Mouse (Mus musculus) CH12.LX (cell line): ENCODE measurements at regions not wholly inside any gene's neighbourhood (a gene's known extent, or its start where the extent isn't known, plus 50 kb on each side); places are given as distances from the start of the nearest gene placed in this dataset.

Experiments used
- DNase-seq: peaks from one replicate; pipeline ENCODE4 v3.0.0-alpha.2; 2013; ENCODE audit errors: extremely low read depth
- H3K27ac ChIP-seq: 2 replicates; pipeline ENCODE4 v1.5.1; 2012; ENCODE audit warnings: low read depth, mild to moderate bottlenecking, control low read depth, moderate library complexity; ENCODE audit not compliant: insufficient read depth
- H3K27me3 ChIP-seq: replicated peaks from 2 replicates; pipeline ENCODE3; 2012; ENCODE audit warnings: inconsistent platforms
- H3K36me3 ChIP-seq, 2 experiments: replicated peaks in 1 of 2; 2 replicates each; pipeline versions ENCODE3 to v1.6.1; 2012; ENCODE audit warnings: inconsistent platforms in 1 of 2, low read length in 1 of 2, mild to moderate bottlenecking in 1 of 2, mixed read lengths in 1 of 2, moderate library complexity in 1 of 2; ENCODE audit not compliant: control insufficient read depth in 1 of 2, insufficient read depth in 1 of 2
- H3K4me1 ChIP-seq, 2 experiments: 2 replicates each; pipeline ENCODE4 v1.6.1; 2012; ENCODE audit warnings: inconsistent platforms in 1 of 2, moderate library complexity in 1 of 2; ENCODE audit not compliant: insufficient read depth in 2 of 2, control insufficient read depth in 1 of 2
- H3K4me2 ChIP-seq: 2 replicates; pipeline ENCODE4 v1.6.1; 2012; ENCODE audit warnings: low read depth, mild to moderate bottlenecking, control low read depth; ENCODE audit not compliant: poor library complexity, insufficient read depth, severe bottlenecking
- H3K4me3 ChIP-seq, 3 experiments: fragments of 150-350 bp in 1 of 3; sonication (generic) in 1 of 3; replicated peaks in 1 of 3; 2 replicates each; pipeline versions ENCODE3 to v1.5.1; 2011 to 2012; ENCODE audit warnings: low read depth in 2 of 3, low read length in 2 of 3, mild to moderate bottlenecking in 2 of 3, moderate library complexity in 2 of 3, control low read depth in 1 of 3, improper control_type of control experiment in 1 of 3, inconsistent platforms in 1 of 3, mixed read lengths in 1 of 3; ENCODE audit not compliant: poor library complexity in 1 of 3
- H3K79me2 ChIP-seq: replicated peaks from 2 replicates; pipeline ENCODE4 v1.6.1; 2012; ENCODE audit warnings: mild to moderate bottlenecking, moderate library complexity; ENCODE audit not compliant: control insufficient read depth, poor library complexity, insufficient read depth, severe bottlenecking; ENCODE audit errors: extremely low read depth
- H3K9ac ChIP-seq: 2 replicates; pipeline ENCODE4 v1.6.1; 2012; ENCODE audit warnings: low read depth, mild to moderate bottlenecking, control low read depth, moderate library complexity; ENCODE audit not compliant: insufficient read depth
- H3K9me3 ChIP-seq: replicated peaks from 2 replicates; pipeline ENCODE3; 2012; ENCODE audit warnings: low read length, inconsistent platforms, mixed read lengths
- CHD1 ChIP-seq: IDR thresholded peaks from 2 replicates; pipeline ENCODE4 v1.6.1; 2012; ENCODE audit warnings: low read depth, low read length, improper control_type of control experiment, inconsistent platforms
- CHD2 ChIP-seq: IDR thresholded peaks from 2 replicates; pipeline ENCODE4 v1.6.1; 2011; ENCODE audit warnings: low read length, improper control_type of control experiment
- CTCF ChIP-seq, 2 experiments: IDR thresholded peaks in 1 of 2; conservative IDR thresholded peaks in 1 of 2; 2 replicates each; pipeline ENCODE4 v1.5.1; 2011 to 2012; ENCODE audit warnings: low read depth in 2 of 2, low read length in 2 of 2, improper control_type of control experiment in 1 of 2, inconsistent platforms in 1 of 2, mild to moderate bottlenecking in 1 of 2, moderate library complexity in 1 of 2
- E2F4 ChIP-seq: IDR thresholded peaks from 2 replicates; pipeline ENCODE4 v1.6.1; 2011; ENCODE audit warnings: low read depth, low read length, improper control_type of control experiment; ENCODE audit not compliant: insufficient replicate concordance
- ELF1 ChIP-seq: IDR thresholded peaks from 2 replicates; pipeline ENCODE4 v1.6.1; 2014; ENCODE audit warnings: low read depth, mild to moderate bottlenecking, inconsistent platforms, low read length, improper control_type of control experiment
- IRF4 ChIP-seq: IDR thresholded peaks from 2 replicates; pipeline ENCODE4 v1.6.1; 2014; ENCODE audit warnings: low read depth, mild to moderate bottlenecking, inconsistent platforms, low read length, improper control_type of control experiment
- JUN ChIP-seq: IDR thresholded peaks from 2 replicates; pipeline ENCODE4 v1.6.1; 2011; ENCODE audit warnings: low read depth, mild to moderate bottlenecking, low read length, improper control_type of control experiment, moderate library complexity; ENCODE audit not compliant: insufficient read depth
- KAT2A ChIP-seq: IDR thresholded peaks from 2 replicates; pipeline ENCODE4 v1.6.1; 2012; ENCODE audit warnings: low read length, improper control_type of control experiment, inconsistent platforms; ENCODE audit not compliant: insufficient replicate concordance
- MAFK ChIP-seq: IDR thresholded peaks from 2 replicates; pipeline ENCODE4 v1.6.1; 2011; ENCODE audit warnings: low read length, improper control_type of control experiment; ENCODE audit not compliant: insufficient replicate concordance
- MXI1 ChIP-seq: IDR thresholded peaks from 2 replicates; pipeline ENCODE4 v1.6.1; 2011; ENCODE audit warnings: mild to moderate bottlenecking, low read depth, low read length, improper control_type of control experiment
- MYC ChIP-seq: IDR thresholded peaks from 2 replicates; pipeline ENCODE4 v1.6.1; 2011; ENCODE audit warnings: low read depth, mild to moderate bottlenecking, improper control_type of control experiment, low read length
- NRF1 ChIP-seq: IDR thresholded peaks from 2 replicates; pipeline ENCODE4 v1.6.1; 2014; ENCODE audit warnings: low read depth, mild to moderate bottlenecking, inconsistent platforms, low read length, improper control_type of control experiment, moderate library complexity
- POLR2A ChIP-seq: IDR thresholded peaks from 2 replicates; pipeline ENCODE4 v1.6.1; 2011; ENCODE audit warnings: low read depth, mild to moderate bottlenecking, improper control_type of control experiment, low read length
- RAD21 ChIP-seq: IDR thresholded peaks from 2 replicates; pipeline ENCODE4 v1.6.1; 2011; ENCODE audit warnings: low read depth, mild to moderate bottlenecking, low read length, improper control_type of control experiment, moderate library complexity
- TCF12 ChIP-seq: IDR thresholded peaks from 2 replicates; pipeline ENCODE4 v1.6.1; 2014; ENCODE audit warnings: low read depth, mild to moderate bottlenecking, inconsistent platforms, low read length, improper control_type of control experiment
- UBTF ChIP-seq: IDR thresholded peaks from 2 replicates; pipeline ENCODE4 v1.6.1; 2012; ENCODE audit warnings: low read depth, mild to moderate bottlenecking, inconsistent platforms, low read length, improper control_type of control experiment, moderate library complexity
- USF1 ChIP-seq: IDR thresholded peaks from 2 replicates; pipeline ENCODE4 v1.6.1; 2014; ENCODE audit warnings: low read depth, mild to moderate bottlenecking, inconsistent platforms, low read length, improper control_type of control experiment
- USF2 ChIP-seq: conservative IDR thresholded peaks from 2 replicates; pipeline ENCODE4 v1.6.1; 2011; ENCODE audit warnings: low read depth, low read length, improper control_type of control experiment
- ZC3H11A ChIP-seq: IDR thresholded peaks from 2 replicates; pipeline ENCODE4 v1.6.1; 2012; ENCODE audit warnings: low read depth, mild to moderate bottlenecking, inconsistent platforms, low read length, improper control_type of control experiment
- dilution Hi-C: fragments of 300-500 bp; cut with MboI; formaldehyde crosslinking; loops from 2 replicates; pipeline ENCODE4 v1.14.3; 2020; ENCODE audit warnings: low sequenced_read_pairs; ENCODE audit not compliant: extremely low pct_unique_long_range_greater_than_20kb, extremely low pct_ligation_motif_present
- in situ Hi-C: fragments of 300-500 bp; cut with MboI; formaldehyde crosslinking; loops from 3 replicates; pipeline ENCODE4 v1.14.3; 2019; ENCODE audit warnings: low sequenced_read_pairs, low pct_ligation_motif_present, low pct_unique_long_range_greater_than_20kb, mixed read lengths

DNA sequence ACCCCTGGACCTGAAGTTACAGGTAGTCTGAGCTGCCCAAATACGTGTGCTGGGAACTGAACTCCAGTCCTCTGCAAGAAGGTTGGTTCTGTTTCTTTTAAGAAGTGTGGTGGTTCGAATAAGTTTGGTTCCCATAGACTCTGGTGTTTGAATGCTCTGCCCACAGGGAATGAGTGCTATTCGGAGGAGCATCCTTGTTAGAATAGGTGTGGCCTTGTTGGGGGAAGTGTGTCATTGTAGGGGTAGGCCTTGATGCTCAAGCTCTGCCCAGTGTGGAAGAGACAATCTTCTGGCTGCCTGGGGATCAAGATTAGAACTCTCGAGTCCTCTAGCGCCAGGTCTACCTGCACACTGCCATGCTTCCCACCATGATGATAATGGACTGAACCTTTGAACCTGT lies 83.6 kb upstream of the Spaca7 start:
- Histone ChIP-seq H3K4me2 (no peak overlapping the region), H3K27ac (no peak overlapping the region), H3K79me2 (no peaks in the 10 kb centered on the region), H3K27me3 (peaks cover 61% of the 10 kb centered on the region), H3K9me3 (no peaks in the 10 kb centered on the region), H3K9ac (no peak overlapping the region), H3K36me3 (no peaks in the 10 kb centered on the region), H3K4me3 (no peak overlapping the region), H3K4me1 (no peaks in the 10 kb centered on the region)
- dilution Hi-C loops = no loop called here
- in situ Hi-C loops = no loop called here
- no peak for TF ChIP-seq MAFK
- TF ChIP-seq ELF1 = no peak
- no peak for TF ChIP-seq KAT2A
- TF ChIP-seq UBTF = no peak
- no peak for TF ChIP-seq NRF1
- no peak for TF ChIP-seq CHD1
- DNase-seq = no peak

GRCm38 (mm10) chr8:12491472-12491871 lies 81.4 kb upstream of the Spaca7 start:
- H3K4me2 ChIP-seq = no peak overlapping the region
- in situ Hi-C loops (no loop called here), dilution Hi-C loops (no loop called here)
- H3K27ac ChIP-seq = no peak overlapping the region
- peaks cover 67% of the 10 kb centered on the region for H3K27me3 ChIP-seq
- H3K4me1 ChIP-seq = no peaks in the 10 kb centered on the region
- TF ChIP-seq CTCF (conservative IDR thresholded peaks at IDR 0.05 in 1 of 2, IDR thresholded peaks at IDR 0.05 in 1 of 2; ENCODE audit: low read depth in 2 of 2, low read length in 2 of 2) = no peak
- no peaks in the 10 kb centered on the region for H3K36me3 ChIP-seq
- no peaks in the 10 kb centered on the region for H3K79me2 ChIP-seq
- no peaks in the 10 kb centered on the region for H3K9me3 ChIP-seq
- no peak overlapping the region for H3K4me3 ChIP-seq
- no peak overlapping the region for H3K9ac ChIP-seq
- no peak for DNase-seq

- Histone ChIP-seq H3K4me1 (no peaks in the 10 kb centered on the region), H3K27ac (no peak overlapping the region), H3K36me3 (no peaks in the 10 kb centered on the region), H3K4me3 (no peak overlapping the region), H3K9me3 (no peaks in the 10 kb centered on the region), H3K27me3 (peaks cover 70% of the 10 kb centered on the region), H3K79me2 (no peaks in the 10 kb centered on the region), H3K4me2 (no peak overlapping the region), H3K9ac (no peak overlapping the region)
- no peak for DNase-seq
- dilution Hi-C loops (no loop called here), in situ Hi-C loops (no loop called here)
- no peak for TF ChIP-seq USF1
- no peak for TF ChIP-seq POLR2A
- no peak for TF ChIP-seq CTCF (conservative IDR thresholded peaks at IDR 0.05 in 1 of 2, IDR thresholded peaks at IDR 0.05 in 1 of 2; ENCODE audit: low read depth in 2 of 2, low read length in 2 of 2)
- TF ChIP-seq CHD2 = no peak
- TF ChIP-seq UBTF = no peak
- no peak for TF ChIP-seq USF2
- no peak for TF ChIP-seq MAFK
- no peak for TF ChIP-seq MYC
- no peak for TF ChIP-seq RAD21
- no peak for TF ChIP-seq CHD1
- no peak for TF ChIP-seq JUN
- TF ChIP-seq NRF1 = no peak
- no peak for TF ChIP-seq TCF12
- TF ChIP-seq ZC3H11A = no peak
- no peak for TF ChIP-seq KAT2A
- no peak for TF ChIP-seq IRF4
- TF ChIP-seq E2F4 = no peak
- TF ChIP-seq MXI1 = no peak
Observed at GRCm38 (mm10) chr8:12492461-12492860, 80.4 kb upstream of the Spaca7 start.
